Mouse (Mus musculus) stomach, embryonic 15.5 days (tissue): Measurements from ENCODE around the gene Dock8. TPM values are rescaled to one million over a fixed set of nuclear protein-coding genes. Genes with fewer than 3 reads are reported as not detected.

ENCODE experiments used
- ATAC-seq: fragments of 200-750 bp; cut with Nextera tagmentation; 2 replicates; pipeline ENCODE4 v1.8.0; 2017; ENCODE audit warnings: low read depth, moderate number of reproducible peaks, moderate TSS enrichment; ENCODE audit not compliant: insufficient read depth, low FRiP score
- H3K27ac ChIP-seq: fragments of 300-500 bp; sonication (generic); 2 replicates; pipeline ENCODE4 v1.5.1; 2015; ENCODE audit warnings: mild to moderate bottlenecking, inconsistent platforms
- H3K27me3 ChIP-seq: fragments of 300-500 bp; sonication (generic); replicated peaks from 2 replicates; pipeline ENCODE4 v1.6.1; 2015; ENCODE audit warnings: inconsistent platforms
- H3K36me3 ChIP-seq: fragments of 300-500 bp; sonication (generic); 2 replicates; pipeline ENCODE4 v1.6.1; 2015; ENCODE audit warnings: inconsistent platforms
- H3K4me1 ChIP-seq: fragments of 300-500 bp; sonication (generic); 2 replicates; pipeline ENCODE4 v1.6.1; 2015; ENCODE audit warnings: inconsistent platforms
- H3K4me2 ChIP-seq: fragments of 300-500 bp; sonication (generic); 2 replicates; pipeline ENCODE4 v1.6.1; 2015; ENCODE audit warnings: mild to moderate bottlenecking, inconsistent platforms
- H3K4me3 ChIP-seq: fragments of 300-500 bp; sonication (generic); replicated peaks from 2 replicates; pipeline ENCODE4 v1.5.1; 2015; ENCODE audit warnings: inconsistent platforms
- H3K9ac ChIP-seq: fragments of 300-500 bp; sonication (generic); 2 replicates; pipeline ENCODE4 v1.6.1; 2015; ENCODE audit warnings: inconsistent platforms
- H3K9me3 ChIP-seq: fragments of 300-500 bp; sonication (generic); 2 replicates; pipeline ENCODE4 v1.6.1; 2016; ENCODE audit warnings: inconsistent platforms
- WGBS: fragments of 180-500 bp; shearing (Covaris S2); methylation state at CpG from one replicate; pipeline ENCODE4 v1.1.7; 2015; 5-methylcytosine and 5-hydroxymethylcytosine counted together
- polyA plus RNA-seq: library from polyadenylated mRNA; unstranded; fragments of >200 nt; fragmentation: Nextera tagmentation; extraction: Ambion mirVana; gene quantifications from 2 replicates; pipeline ENCODE4 v1.2.1, GENCODE M21; 2015

The Dock8 gene
- polyA plus RNA-seq = 6.0 and 6.9 TPM in 2 replicates

DNA sequence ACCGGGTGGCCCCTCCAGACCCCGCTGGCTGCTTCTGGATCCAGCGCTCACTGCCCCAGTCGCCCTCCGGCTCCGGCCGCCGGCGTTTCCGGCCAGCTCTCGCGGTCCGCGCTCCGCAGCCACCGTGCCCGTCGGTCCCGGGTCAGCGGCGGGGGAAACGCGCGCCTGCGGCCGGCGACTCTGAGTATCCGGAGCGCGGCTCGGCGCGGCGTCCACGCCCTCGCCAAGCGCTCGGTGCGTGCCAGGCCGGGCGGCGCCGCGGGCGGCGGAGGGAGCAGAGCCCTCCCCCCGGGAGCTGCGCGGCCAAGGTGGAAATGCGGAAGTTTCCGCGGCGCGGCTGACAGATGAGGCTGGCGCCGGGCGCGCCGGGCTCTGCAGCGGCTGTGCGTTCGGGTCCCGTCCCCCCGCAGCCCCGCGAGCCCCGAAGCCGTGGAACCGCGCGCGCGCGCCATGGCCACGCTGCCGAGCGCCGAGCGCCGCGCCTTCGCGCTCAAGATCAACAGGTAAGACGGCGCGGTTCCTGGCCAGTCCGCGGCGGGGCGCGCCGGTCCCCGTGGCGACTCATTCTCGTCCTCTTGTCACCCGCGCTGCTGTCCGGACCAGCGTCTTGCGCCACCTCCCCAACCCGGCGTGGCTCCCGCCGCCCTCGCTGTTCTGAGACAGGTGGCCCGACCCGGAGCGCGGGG, at the start of gene Dock8:
Gene Dock8 (plus strand): TSS at position 334 of the 686 bp plus-strand sequence.
- Histone ChIP-seq H3K36me3 (no peaks in the 10 kb centered on the region), H3K4me2 (peak within 1 kb of the TSS; percentile 95), H3K4me3 (peak within 1 kb of the TSS; percentile 73), H3K9me3 (no peaks in the 10 kb centered on the region), H3K4me1 (peaks cover 15% of the 10 kb centered on the region), H3K27me3 (0 out of 2 replicates have a peak, but pooled peaks cover 4% of the 10 kb centered on the region), H3K9ac (peak within 1 kb of the TSS; percentile 46), H3K27ac (peak within 1 kb of the TSS; percentile 73)
- under 1% methylated on average over 101 of the region's 109 CpGs for WGBS
- ATAC-seq = peak; percentile 85

DNA sequence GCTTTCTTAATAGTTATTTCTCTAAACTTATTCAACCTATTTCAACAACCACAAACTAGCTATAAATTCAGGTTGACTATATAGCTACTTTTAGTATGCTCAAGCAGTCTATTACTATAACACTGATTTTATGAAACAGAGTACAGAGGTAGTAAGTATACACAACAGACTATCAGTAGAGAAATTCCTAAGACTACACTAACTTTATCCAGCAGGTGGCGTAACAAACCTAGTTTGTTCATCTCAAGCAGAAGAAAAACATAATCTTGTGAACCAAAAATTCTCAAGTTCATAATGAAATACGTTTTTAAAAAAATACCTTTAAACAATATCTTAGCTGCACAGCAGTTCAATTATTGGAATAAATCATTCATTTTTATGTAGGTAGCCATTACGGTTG, 40.8 kb upstream of the Dock8 start:
- 38% methylated on average over 3 of the region's 3 CpGs for WGBS
- Histone ChIP-seq H3K27me3 (no peaks in the 10 kb centered on the region), H3K4me1 (0 out of 2 replicates have a peak, but pooled peaks cover 5% of the 10 kb centered on the region), H3K9ac (no peak overlapping the region), H3K36me3 (peaks cover 8% of the 10 kb centered on the region), H3K9me3 (no peaks in the 10 kb centered on the region), H3K4me2 (no peak overlapping the region), H3K27ac (no peak overlapping the region), H3K4me3 (no peak overlapping the region)
- ATAC-seq = no peak

DNA sequence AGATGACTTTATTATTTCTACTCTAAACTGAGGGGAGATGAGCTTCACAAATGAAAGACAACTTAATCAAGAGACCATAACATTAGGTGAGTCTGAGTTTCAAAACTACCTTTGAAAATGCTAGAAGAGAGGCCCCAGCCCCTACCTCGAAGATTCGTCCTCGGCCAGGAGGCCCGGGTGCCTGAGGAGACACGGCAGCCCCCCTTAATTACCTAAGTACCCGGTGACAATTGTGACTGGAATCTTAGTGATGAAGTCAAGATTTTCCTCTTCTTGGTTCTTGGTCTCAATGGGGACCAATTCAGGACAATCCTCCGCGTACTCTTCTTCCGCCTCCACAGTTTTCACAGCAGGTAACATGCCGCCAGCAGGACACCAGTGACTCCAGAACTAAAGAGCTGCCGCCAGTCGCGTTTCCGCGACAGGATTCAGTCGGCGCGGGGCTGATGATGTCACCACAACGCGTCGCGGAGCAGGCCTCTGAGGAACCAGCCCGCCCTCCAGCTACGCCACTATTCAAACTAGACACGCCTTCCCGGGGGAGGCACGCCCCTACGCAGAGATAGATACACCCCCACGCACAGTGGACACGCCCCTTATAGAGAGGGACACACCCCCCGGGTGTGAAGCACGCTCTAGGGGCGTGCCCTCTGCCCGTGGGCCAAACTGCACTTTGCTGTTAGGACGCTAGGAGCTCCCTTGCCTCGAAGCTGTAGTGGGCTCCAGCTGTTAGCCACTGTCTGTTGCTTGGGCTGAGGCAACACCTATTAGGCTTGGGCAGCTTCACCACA, 38.0 kb upstream of the Dock8 start, which contains the start of gene Cbwd1:
Gene Cbwd1 (minus strand): TSS at position 439 of the 791 bp plus-strand sequence.
- 0 out of 2 replicates have a peak, but pooled peaks cover 5% of the 10 kb centered on the region for H3K4me1 ChIP-seq
- peak; percentile 100 for ATAC-seq

GRCm38 (mm10) chr19:24966203-24966602, 33.1 kb upstream of the Dock8 start:
- ATAC-seq = no peak
- no peak overlapping the region for H3K27ac ChIP-seq
- H3K4me3 ChIP-seq = no peak overlapping the region
- H3K4me1 ChIP-seq = no peaks in the 10 kb centered on the region
- no peaks in the 10 kb centered on the region for H3K36me3 ChIP-seq
- no peak overlapping the region for H3K9ac ChIP-seq
- no peaks in the 10 kb centered on the region for H3K9me3 ChIP-seq
- no peak overlapping the region for H3K4me2 ChIP-seq
- WGBS = 71% methylated on average over 2 of the region's 2 CpGs
- H3K27me3 ChIP-seq = no peaks in the 10 kb centered on the region

More for the DNA sequence above, 38.0 kb upstream of the Dock8 start, which contains the start of gene Cbwd1:
- peak within 1 kb of the TSS; percentile 63 for H3K27ac ChIP-seq
- H3K36me3 ChIP-seq = no peaks in the 10 kb centered on the region
- H3K9me3 ChIP-seq = no peaks in the 10 kb centered on the region
- H3K27me3 ChIP-seq = no peaks in the 10 kb centered on the region
- under 1% methylated on average over 36 of the region's 36 CpGs for WGBS
- peak within 1 kb of the TSS; percentile 70 for H3K9ac ChIP-seq
- H3K4me3 ChIP-seq = peak within 1 kb of the TSS; percentile 78
- H3K4me2 ChIP-seq = peak within 1 kb of the TSS; percentile 50

DNA sequence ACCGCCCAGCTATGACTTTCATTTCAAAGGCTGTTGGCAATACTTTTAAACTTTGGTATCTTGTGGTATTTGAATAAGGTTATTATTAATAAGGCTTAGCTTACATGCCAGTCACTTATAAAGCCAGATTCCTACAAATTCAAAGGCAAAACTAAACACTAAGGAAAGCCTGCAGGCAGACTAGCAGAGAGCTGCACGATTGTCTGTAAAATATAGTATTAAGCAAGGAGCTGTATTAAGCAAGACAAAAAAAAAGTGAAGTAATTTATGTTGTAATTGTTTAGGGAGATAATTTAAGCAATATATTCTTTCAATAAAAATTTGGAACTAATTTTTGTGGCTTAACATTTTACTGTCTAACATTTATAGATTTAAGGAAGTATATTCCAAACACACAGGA, 32.4 kb upstream of the Dock8 start:
- no peaks in the 10 kb centered on the region for H3K9me3 ChIP-seq
- no peak overlapping the region for H3K27ac ChIP-seq
- no peaks in the 10 kb centered on the region for H3K27me3 ChIP-seq
- no peak overlapping the region for H3K4me3 ChIP-seq
- ATAC-seq = no peak
- 78% methylated on average over 2 of the region's 2 CpGs for WGBS
- H3K4me1 ChIP-seq = no peaks in the 10 kb centered on the region
- no peaks in the 10 kb centered on the region for H3K36me3 ChIP-seq
- H3K4me2 ChIP-seq = no peak overlapping the region
- no peak overlapping the region for H3K9ac ChIP-seq

- no peaks in the 10 kb centered on the region for H3K27me3 ChIP-seq
- no peaks in the 10 kb centered on the region for H3K9me3 ChIP-seq
- H3K27ac ChIP-seq = no peak overlapping the region
- no peak overlapping the region for H3K4me2 ChIP-seq
- no peak overlapping the region for H3K9ac ChIP-seq
- WGBS = 77% methylated on average over 7 of the region's 7 CpGs
- H3K4me3 ChIP-seq = no peak overlapping the region
- H3K36me3 ChIP-seq = no peaks in the 10 kb centered on the region
- ATAC-seq = no peak
- H3K4me1 ChIP-seq = no peaks in the 10 kb centered on the region
Measured at GRCm38 (mm10) chr19:24971307-24971706, 28.0 kb upstream of the Dock8 start.

DNA sequence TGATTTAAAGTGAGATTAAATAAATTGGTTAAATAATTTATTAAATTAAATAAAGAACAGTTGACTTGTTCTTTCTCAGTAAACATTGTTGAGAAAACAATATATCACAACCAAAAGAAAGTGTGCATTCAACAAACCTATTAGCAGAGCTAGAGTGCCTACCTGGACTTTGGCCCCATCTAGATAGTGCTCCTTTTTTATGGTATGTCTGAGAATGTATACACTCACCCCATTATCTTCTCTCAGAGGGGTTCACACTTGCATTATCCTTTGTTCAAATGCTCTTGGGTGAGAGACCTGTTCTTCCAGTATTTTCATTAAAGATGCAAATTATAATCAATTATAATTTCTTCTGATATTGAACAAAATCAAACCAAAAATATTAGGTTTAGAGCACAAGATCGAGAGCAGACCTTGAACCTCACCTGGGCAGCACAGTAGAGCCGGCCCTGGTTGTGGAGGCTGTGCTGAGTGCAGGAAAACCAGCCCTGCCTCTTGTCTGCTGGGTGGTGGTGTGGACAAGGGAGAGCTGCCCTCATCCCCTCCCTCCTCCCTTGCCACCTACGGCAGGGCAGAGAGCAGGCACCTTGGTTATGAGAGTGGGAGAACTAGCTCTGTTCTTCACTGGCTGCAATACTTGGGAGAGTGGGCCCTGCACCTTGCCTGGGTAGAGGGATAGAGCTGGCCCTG, 26.5 kb upstream of the Dock8 start:
- Histone ChIP-seq H3K27ac (no peak overlapping the region; the same call in 1 of the 2 replicates), H3K9ac (no peak overlapping the region), H3K4me3 (no peak overlapping the region), H3K9me3 (no peaks in the 10 kb centered on the region), H3K27me3 (no peaks in the 10 kb centered on the region), H3K4me2 (no peak overlapping the region), H3K4me1 (no peaks in the 10 kb centered on the region), H3K36me3 (no peaks in the 10 kb centered on the region)
- ATAC-seq = peak; percentile 47; the same call in 1 of the 2 replicates
- 66% methylated on average over 3 of the region's 3 CpGs for WGBS

- Histone ChIP-seq H3K4me2 (no peak overlapping the region), H3K36me3 (no peaks in the 10 kb centered on the region), H3K27me3 (no peaks in the 10 kb centered on the region), H3K4me1 (0 out of 2 replicates have a peak, but pooled peaks cover 4% of the 10 kb centered on the region), H3K27ac (no peak overlapping the region), H3K9me3 (no peaks in the 10 kb centered on the region), H3K4me3 (no peak overlapping the region), H3K9ac (no peak overlapping the region)
- no peak for ATAC-seq
- WGBS = 63% methylated on average over 11 of the region's 11 CpGs
Measured at GRCm38 (mm10) chr19:24977991-24978390, 21.3 kb upstream of the Dock8 start.

GRCm38 (mm10) chr19:24978852-24979842, 20.2 kb upstream of the Dock8 start:
- H3K36me3 ChIP-seq = no peaks in the 10 kb centered on the region
- no peak overlapping the region for H3K9ac ChIP-seq
- H3K9me3 ChIP-seq = no peaks in the 10 kb centered on the region
- no peak overlapping the region for H3K27ac ChIP-seq
- H3K4me2 ChIP-seq = no peak overlapping the region
- no peak for ATAC-seq
- H3K4me3 ChIP-seq = no peak overlapping the region
- no peaks in the 10 kb centered on the region for H3K27me3 ChIP-seq
- 74% methylated on average over 10 of the region's 10 CpGs for WGBS
- 0 out of 2 replicates have a peak, but pooled peaks cover 4% of the 10 kb centered on the region for H3K4me1 ChIP-seq

GRCm38 (mm10) chr19:24981294-24981693, 18.0 kb upstream of the Dock8 start:
- 47% methylated on average over 8 of the region's 8 CpGs for WGBS
- Histone ChIP-seq H3K27me3 (no peaks in the 10 kb centered on the region), H3K9me3 (no peaks in the 10 kb centered on the region), H3K4me1 (0 out of 2 replicates have a peak, but pooled peaks cover 4% of the 10 kb centered on the region), H3K36me3 (no peaks in the 10 kb centered on the region), H3K27ac (no peak overlapping the region), H3K4me3 (no peak overlapping the region), H3K9ac (no peak overlapping the region), H3K4me2 (no peak overlapping the region)
- ATAC-seq = peak; percentile 27; the same call in 1 of the 2 replicates

- Histone ChIP-seq H3K9me3 (no peaks in the 10 kb centered on the region), H3K4me1 (0 out of 2 replicates have a peak, but pooled peaks cover 4% of the 10 kb centered on the region), H3K36me3 (no peaks in the 10 kb centered on the region), H3K4me2 (no peak overlapping the region), H3K4me3 (no peak overlapping the region), H3K9ac (no peak overlapping the region), H3K27me3 (no peaks in the 10 kb centered on the region), H3K27ac (no peak overlapping the region)
- no peak for ATAC-seq
- 75% methylated on average over 4 of the region's 4 CpGs for WGBS
Measured at GRCm38 (mm10) chr19:24983050-24983449, 16.3 kb upstream of the Dock8 start.
